Mouse (Mus musculus): Measurements from ENCODE around the gene Rad17.

Rad17 gene

GRCm38 (mm10) chr13:100650550-100651438, at the start of gene Rad17, which contains the start of gene Ak6:
TSS of gene Rad17 (minus strand) at chr13:100651051.
TSS of gene Ak6 (plus strand) at chr13:100650979.
- peak; percentile 94 to 98 for DNase-seq

DNA sequence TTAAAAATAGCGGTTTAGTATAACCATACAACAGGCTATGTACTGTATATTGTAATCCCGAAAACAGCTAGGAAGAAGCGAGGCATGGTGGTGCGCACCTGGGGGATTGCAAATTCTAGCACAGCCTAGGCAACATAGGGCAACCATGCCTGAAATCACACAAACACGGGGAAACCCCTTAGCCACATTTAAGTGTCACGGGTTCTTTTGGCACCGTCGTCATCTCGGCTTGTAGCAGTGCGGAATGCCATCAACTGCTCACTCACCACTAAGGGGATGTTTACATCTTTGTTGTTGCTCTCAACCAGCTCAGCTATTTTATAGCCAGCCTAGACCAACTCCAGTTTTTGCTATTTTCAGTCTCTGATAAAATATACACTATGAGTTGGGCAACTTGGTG, 48.0 kb upstream of the Rad17 start:
- DNase-seq, result no peak

DNA sequence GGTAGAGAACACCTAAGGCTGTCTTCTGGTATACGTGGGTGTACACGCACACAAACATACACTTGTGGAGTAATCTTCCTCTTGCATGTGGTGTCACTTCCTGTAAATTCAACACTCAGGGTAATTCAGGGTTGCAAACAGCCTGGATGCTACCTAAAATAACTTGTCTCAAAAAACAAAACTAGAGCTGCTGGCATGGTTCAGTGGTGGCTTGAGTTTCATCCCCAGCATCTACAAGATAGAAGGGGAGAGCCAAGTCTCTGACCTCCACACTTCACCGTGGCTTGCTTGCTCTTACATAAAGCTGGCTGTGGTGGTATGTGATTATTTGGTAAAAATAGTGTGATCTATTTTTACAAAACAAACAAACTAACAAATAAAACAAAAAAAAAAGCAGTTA, 46.7 kb upstream of the Rad17 start:
- no peak for DNase-seq

GRCm38 (mm10) chr13:100687513-100687912, 36.7 kb upstream of the Rad17 start:
- DNase-seq, result no peak

- DNase-seq, result peak in 1 of 2 experiments; percentile 31
These were observed 33.5 kb upstream of the Rad17 start for GRCm38 (mm10) chr13:100684355-100684754.

GRCm38 (mm10) chr13:100682837-100683236, 32.0 kb upstream of the Rad17 start:
- DNase-seq, result no peak

DNA sequence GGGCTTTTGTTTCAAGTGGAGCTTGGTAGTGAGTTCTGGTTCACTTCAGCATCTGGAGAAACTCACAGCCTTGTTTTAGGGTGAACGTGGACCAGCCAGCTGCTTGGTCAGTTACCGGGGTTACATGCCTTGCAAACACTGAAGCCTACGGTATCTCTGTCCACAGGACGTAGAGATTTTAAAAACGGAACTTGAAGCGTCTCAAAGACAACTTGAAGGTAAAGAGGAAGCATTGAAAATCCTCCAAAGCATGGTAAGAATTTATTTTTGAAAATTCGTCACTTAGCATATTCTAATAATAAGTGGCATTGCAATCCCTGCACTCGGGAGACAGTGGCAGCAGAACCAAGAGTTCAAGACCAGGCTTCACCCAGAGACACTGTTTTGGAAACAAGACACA, 30.8 kb upstream of the Rad17 start:
- no peak for DNase-seq

GRCm38 (mm10) chr13:100675936-100676635, 25.2 kb upstream of the Rad17 start:
- DNase-seq, result no peak

DNA sequence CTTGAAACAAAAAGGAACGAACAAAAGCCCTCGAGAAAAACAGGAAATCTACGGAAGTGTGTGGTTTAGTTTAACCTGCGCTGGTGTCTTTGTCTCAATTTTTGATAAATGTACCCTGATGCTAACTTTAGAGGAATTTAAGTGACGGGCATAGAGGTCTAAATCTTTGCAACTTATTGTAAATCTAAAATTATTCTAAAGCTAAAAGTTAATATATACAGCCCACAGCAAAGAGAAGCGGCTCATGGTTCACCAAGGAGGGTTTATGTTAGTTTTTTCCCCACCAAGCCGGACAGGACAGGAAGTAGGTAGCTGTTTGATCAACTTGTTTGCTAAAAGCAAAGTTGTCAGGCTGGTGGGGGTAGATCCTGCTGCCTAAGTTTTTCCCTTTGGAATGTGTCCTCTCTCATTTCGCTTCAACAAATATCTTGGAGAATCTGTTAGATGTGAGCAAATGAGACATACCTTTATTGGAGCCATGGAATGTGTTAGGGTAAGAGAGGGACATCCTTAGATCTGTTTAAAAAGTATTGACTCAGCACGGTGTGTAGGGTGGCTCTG, 19.4 kb upstream of the Rad17 start:
- DNase-seq, result no peak

DNA sequence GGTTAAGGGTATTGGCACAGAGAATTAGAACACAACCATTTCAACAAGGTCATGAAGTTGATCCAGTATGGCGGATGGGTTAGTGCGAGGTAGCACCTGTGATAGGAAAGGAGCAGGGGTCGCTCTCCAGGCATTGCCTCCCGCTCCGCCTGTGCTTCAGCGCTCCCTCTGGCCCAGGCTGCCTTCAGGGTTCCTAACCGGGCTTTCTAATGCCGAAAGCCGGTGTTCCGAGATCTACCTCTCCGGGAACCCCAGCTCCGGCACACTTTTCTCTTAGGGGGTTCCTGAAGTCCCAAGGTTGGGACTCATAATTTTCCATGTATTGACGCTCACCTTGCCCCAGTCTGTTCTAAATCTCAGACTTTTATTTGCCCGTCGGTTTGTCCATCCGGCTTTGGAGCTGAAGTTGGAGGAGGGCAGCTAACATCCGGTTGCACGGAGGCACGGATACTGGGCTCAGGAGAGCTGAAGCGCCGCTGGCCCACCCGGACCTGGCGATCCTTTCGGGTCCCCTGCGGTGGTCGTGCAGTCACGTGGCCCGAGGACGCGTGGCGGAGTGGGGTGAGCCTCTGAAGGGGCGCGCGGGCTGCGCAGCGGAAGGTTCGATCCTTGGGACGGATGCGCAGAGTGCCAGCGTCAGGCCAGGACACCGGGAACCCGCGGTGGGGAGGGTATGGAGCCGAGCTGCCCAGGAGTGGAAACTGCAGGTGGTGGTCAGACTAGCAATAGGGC, 18.6 kb upstream of the Rad17 start, which contains the start of gene Ccdc125:
Ccdc125 (plus strand) TSS at position 427 of the 732 bp plus-strand sequence.
- DNase-seq, result peak; percentile 35 to 59

GRCm38 (mm10) chr13:100659864-100660456, 9.1 kb upstream of the Rad17 start:
- peak; percentile 65 to 80 for DNase-seq

DNA sequence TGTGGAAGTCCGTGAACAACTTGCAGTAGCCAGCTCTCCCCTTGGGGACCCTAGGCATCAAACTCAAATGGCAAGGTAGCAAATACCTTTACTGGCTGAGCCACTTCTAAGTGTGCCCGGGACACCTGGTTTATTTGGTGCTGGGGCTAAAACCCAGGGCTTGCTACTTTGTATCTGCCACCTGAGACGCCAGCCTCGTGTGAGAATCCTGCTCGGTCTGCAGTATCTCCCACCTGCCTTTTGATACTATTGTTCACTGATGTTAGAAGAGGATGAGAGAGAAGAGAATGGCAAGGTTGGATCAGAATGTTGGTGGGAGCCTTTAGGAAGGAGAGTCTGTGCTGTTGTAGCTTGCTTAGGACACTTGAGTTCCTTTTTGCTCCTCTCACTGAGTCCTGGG, 7.2 kb upstream of the Rad17 start:
- no peak for DNase-seq

DNA sequence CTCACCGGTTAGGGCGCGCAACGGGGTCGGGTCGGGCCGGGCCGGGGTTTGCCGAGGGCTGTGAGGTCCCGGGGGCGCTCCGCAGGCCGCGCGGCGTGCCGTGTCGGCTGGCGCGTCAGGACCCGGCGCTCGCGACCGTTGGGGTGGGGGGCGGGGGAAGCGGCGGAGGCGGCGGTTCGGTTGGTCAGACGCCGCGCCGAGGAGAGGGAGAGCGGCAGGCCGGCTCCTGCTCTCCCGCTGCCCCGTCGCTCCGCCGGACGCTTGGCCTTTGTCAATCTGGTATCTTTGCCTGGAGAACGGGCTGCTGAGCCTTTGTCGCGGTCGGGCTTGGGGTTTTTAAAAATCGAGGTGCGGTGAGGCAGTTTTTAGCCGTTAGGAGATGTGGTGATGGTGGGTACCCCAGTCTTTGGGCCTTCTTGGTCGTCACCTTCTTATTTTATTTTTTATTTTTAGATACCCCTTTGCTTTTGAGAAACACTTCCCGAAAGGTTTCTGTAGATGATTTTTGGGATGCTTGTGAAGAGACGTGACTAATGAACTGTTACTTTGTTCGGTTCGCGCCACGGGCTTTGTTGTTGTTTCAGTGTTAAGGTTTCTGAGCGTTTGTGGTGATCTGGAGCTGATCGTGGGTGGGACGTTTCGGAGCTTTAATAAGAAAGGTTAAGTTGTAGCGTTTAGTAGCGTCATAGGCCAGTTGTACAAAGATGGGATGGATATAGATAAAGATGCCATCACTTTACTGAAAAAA, 762 bp upstream of the Rad17 start, which contains the start of gene Taf9:
Taf9 (plus strand) TSS at position 141 of the 748 bp plus-strand sequence.
- no peak for DNase-seq

DNA sequence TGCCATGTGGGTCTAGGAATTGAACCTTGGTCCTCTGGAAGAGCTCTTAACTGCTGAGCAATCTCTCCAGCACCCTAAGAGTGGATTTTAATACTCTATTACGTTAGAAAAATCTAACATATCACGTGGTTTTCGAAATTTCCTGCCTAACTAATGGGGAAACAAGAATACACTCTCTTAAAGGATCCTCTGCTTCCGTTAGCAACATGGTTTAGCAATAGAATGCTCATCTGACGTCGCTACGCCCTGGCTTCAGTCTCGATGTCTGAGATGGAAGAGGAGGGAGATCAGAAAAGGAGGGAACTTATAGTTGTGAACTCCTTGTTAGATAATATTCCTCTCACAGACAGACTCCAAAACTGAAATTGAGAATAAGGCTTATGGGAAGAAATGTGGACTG, 2.6 kb downstream of the Rad17 start:
- DNase-seq, result no peak

GRCm38 (mm10) chr13:100642471-100643209, 8.2 kb downstream of the Rad17 start:
- no peak for DNase-seq

DNA sequence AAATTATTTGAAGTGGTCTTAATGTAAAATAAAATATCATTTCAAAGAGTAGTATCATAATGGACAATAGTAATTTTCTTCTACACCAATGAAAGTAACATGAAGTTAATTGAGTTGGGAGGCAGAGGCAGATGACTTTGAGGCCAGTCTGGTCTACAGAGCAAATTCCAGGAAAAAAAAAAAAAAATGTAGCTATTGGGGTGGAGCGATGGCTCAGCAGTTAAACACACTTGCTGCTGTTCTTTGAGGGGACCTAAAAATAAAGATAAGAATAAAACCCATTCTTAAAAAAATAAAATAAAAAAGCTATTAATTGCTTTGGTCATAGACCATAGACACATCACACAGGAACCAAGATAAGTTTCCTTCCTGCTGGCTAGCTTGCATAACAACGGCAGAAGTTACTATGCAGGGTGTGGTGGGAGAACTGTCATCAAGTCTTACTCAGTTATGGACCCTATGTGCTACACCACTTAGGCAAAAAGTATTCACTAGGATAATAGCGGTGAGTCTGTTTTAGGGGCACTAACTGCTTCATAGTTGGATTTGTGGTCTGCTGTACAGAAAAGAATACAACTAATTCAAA, 16.7 kb downstream of the Rad17 start:
- DNase-seq, result no peak

- no peak for DNase-seq
These were observed 28.6 kb downstream of the Rad17 start for GRCm38 (mm10) chr13:100622241-100622640.

- DNase-seq, result no peak
These were observed 33.3 kb downstream of the Rad17 start for GRCm38 (mm10) chr13:100617583-100617982.

DNA sequence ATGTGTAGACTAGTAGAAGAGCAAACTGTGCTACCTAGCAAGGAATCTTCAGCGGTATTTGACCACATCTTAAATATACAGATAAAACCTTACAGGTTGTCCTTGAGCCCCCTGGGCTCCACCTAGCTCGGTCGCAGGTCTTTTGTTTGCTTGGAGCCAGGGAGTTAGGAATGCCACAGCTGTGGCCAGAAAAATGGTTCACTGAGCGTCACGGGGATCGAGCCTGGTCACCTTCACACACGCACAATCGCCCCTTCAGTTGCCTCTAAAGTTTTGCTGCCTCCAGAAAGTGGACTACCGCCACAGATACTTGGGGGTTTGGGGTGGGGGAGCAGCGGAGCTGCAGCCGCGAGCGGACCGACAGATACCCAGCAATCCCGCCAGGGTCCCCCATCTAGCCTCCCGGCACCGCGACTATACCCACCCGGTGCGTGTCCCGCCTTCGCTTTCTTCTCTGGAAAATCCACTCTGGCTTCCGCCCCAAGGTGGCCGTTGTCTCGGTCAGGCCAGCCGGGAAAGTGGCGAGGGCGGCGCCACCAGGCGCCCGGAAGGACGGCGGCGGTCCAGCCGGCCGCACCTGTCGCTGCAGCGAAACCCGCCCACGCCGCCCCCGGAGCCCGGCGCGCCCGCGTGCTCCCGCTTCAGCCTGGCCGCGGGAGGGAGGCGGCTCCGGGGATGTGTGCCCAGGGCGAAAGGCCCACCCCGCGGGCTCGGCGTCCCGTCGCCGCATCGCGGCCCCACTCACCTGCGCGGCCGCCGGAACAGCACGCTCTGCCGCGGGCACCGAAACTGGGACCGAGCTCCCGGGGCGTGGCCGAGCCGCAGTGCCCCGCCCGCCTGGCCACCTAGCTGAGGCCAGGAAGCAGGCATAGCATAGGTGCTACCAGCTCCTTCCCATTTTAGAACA, 34.4 kb downstream of the Rad17 start, which contains the start of gene Marveld2:
Marveld2 (minus strand) TSS at position 791 of the 907 bp plus-strand sequence.
- DNase-seq, result peak; percentile 71 to 88
